Mouse (Mus musculus) adrenal gland, postnatal 14 days (tissue): ENCODE measurements around the gene Prkd1. TPM values are rescaled to one million over a fixed set of nuclear protein-coding genes. Genes with fewer than 3 reads are reported as not detected.

ENCODE experiments used
- DNase-seq: peaks from one replicate; pipeline ENCODE4 v3.0.0; 2021; ENCODE audit warnings: mixed read lengths
- total RNA-seq: library from RNA; stranded (reverse); gene quantifications from 2 replicates; pipeline ENCODE4 v1.2.3, GENCODE M21; 2021

The Prkd1 gene
- total RNA-seq, 1 experiment from 2014 or later = 13.0 TPM

- DNase-seq = no peak
These were observed 90.7 kb downstream of the Prkd1 start for GRCm38 (mm10) chr12:50558231-50558630.

- no peak for DNase-seq
These were observed 94.7 kb downstream of the Prkd1 start for GRCm38 (mm10) chr12:50554214-50554613.

GRCm38 (mm10) chr12:50549860-50550555 lies 98.9 kb downstream of the Prkd1 start:
- DNase-seq = peak; percentile 67

- peak; percentile 62 for DNase-seq
These were observed 102.5 kb downstream of the Prkd1 start for GRCm38 (mm10) chr12:50546394-50546793.

GRCm38 (mm10) chr12:50545610-50545919 lies 103.3 kb downstream of the Prkd1 start:
- DNase-seq = peak; percentile 47

GRCm38 (mm10) chr12:50544855-50545609 lies 103.9 kb downstream of the Prkd1 start:
- peak; percentile 72 for DNase-seq

GRCm38 (mm10) chr12:50540793-50541192 lies 108.1 kb downstream of the Prkd1 start:
- DNase-seq = no peak

GRCm38 (mm10) chr12:50538296-50538965 lies 110.5 kb downstream of the Prkd1 start:
- DNase-seq = no peak

GRCm38 (mm10) chr12:50537761-50538160 lies 111.1 kb downstream of the Prkd1 start:
- DNase-seq = no peak

GRCm38 (mm10) chr12:50537006-50537405 lies 111.9 kb downstream of the Prkd1 start:
- no peak for DNase-seq

- no peak for DNase-seq
These were observed 120.3 kb downstream of the Prkd1 start for GRCm38 (mm10) chr12:50528633-50529032.

GRCm38 (mm10) chr12:50524061-50524460 lies 124.8 kb downstream of the Prkd1 start:
- no peak for DNase-seq

GRCm38 (mm10) chr12:50514526-50514925 lies 134.4 kb downstream of the Prkd1 start:
- no peak for DNase-seq

- no peak for DNase-seq
These were observed 137.2 kb downstream of the Prkd1 start for GRCm38 (mm10) chr12:50511486-50512225.

GRCm38 (mm10) chr12:50508762-50509161 lies 140.1 kb downstream of the Prkd1 start:
- DNase-seq = no peak

GRCm38 (mm10) chr12:50499796-50500504 lies 148.9 kb downstream of the Prkd1 start:
- no peak for DNase-seq

GRCm38 (mm10) chr12:50496006-50496405 lies 152.9 kb downstream of the Prkd1 start:
- DNase-seq = no peak

GRCm38 (mm10) chr12:50479784-50480183 lies 169.1 kb downstream of the Prkd1 start:
- DNase-seq = no peak

- no peak for DNase-seq
These were observed 191.7 kb downstream of the Prkd1 start for GRCm38 (mm10) chr12:50457151-50457550.

GRCm38 (mm10) chr12:50451761-50452160 lies 197.1 kb downstream of the Prkd1 start:
- no peak for DNase-seq

- DNase-seq = no peak
These were observed 212.2 kb downstream of the Prkd1 start for GRCm38 (mm10) chr12:50436660-50437059.
